Mouse (Mus musculus): ENCODE results near the gene Tef. TPM values are rescaled to one million over a fixed set of nuclear protein-coding genes. Genes with fewer than 3 reads are reported as not detected.

The Tef gene
- polyA plus RNA-seq, 1 experiment from 2014 or later, result 25.7 TPM

GRCm38 (mm10) chr15:81813986-81814705 lies 11.9 kb downstream of the Tef start:
- no peaks in the 10 kb centered on the region for H3K9me3 ChIP-seq (ENCODE audit: low read length)
- H3K27ac ChIP-seq (ENCODE audit: low read length), result no peak overlapping the region
- no peak overlapping the region for H3K4me2 ChIP-seq (replicated peaks; ENCODE audit: low read depth, low read length)
- ATAC-seq (ENCODE audit: low FRiP score, low TSS enrichment), result no peak
- 82% methylated on average over 5 of the region's 5 CpGs for WGBS
- H3K27me3 ChIP-seq (ENCODE audit: insufficient read depth, low read length), result no peaks in the 10 kb centered on the region
- H3K4me3 ChIP-seq (ENCODE audit: low read length), result no peak overlapping the region
- peaks cover 26% of the 10 kb centered on the region for H3K4me1 ChIP-seq (ENCODE audit: insufficient read depth, low read length)
- peaks cover 16% of the 10 kb centered on the region for H3K36me3 ChIP-seq (ENCODE audit: insufficient read depth, low read length)
- peak overlapping the region; percentile 32; the same call in 1 of the 2 replicates for H3K9ac ChIP-seq (replicated peaks; ENCODE audit: low read length)

GRCm38 (mm10) chr15:81814716-81815370 lies 12.6 kb downstream of the Tef start:
- Histone ChIP-seq H3K9me3 (ENCODE audit: low read length) (no peaks in the 10 kb centered on the region), H3K9ac (replicated peaks; ENCODE audit: low read length) (no peak overlapping the region), H3K36me3 (ENCODE audit: insufficient read depth, low read length) (peaks cover 19% of the 10 kb centered on the region), H3K27me3 (ENCODE audit: insufficient read depth, low read length) (no peaks in the 10 kb centered on the region), H3K4me2 (replicated peaks; ENCODE audit: low read depth, low read length) (no peak overlapping the region), H3K4me1 (ENCODE audit: insufficient read depth, low read length) (peaks cover 19% of the 10 kb centered on the region), H3K27ac (ENCODE audit: low read length) (no peak overlapping the region), H3K4me3 (ENCODE audit: low read length) (no peak overlapping the region)
- WGBS, result 88% methylated on average over 12 of the region's 12 CpGs
- ATAC-seq (ENCODE audit: low FRiP score, low TSS enrichment), result no peak

- ATAC-seq (ENCODE audit: low FRiP score, low TSS enrichment), result no peak
- 91% methylated on average over 3 of the region's 3 CpGs for WGBS
- no peaks in the 10 kb centered on the region for H3K9me3 ChIP-seq (ENCODE audit: low read length)
- H3K36me3 ChIP-seq (ENCODE audit: insufficient read depth, low read length), result peaks cover 28% of the 10 kb centered on the region
- no peak overlapping the region for H3K9ac ChIP-seq (replicated peaks; ENCODE audit: low read length)
- H3K4me2 ChIP-seq (replicated peaks; ENCODE audit: low read depth, low read length), result no peak overlapping the region
- H3K27me3 ChIP-seq (ENCODE audit: insufficient read depth, low read length), result no peaks in the 10 kb centered on the region
- H3K27ac ChIP-seq (ENCODE audit: low read length), result no peak overlapping the region
- H3K4me3 ChIP-seq (ENCODE audit: low read length), result no peak overlapping the region
- 0 out of 2 replicates have a peak, but pooled peaks cover under 1% of the 10 kb centered on the region for H3K4me1 ChIP-seq (ENCODE audit: insufficient read depth, low read length)
Measured at GRCm38 (mm10) chr15:81818404-81818803, 16.2 kb downstream of the Tef start.

GRCm38 (mm10) chr15:81822631-81823030 lies 20.4 kb downstream of the Tef start:
- Histone ChIP-seq H3K9me3 (ENCODE audit: low read length) (no peaks in the 10 kb centered on the region), H3K9ac (replicated peaks; ENCODE audit: low read length) (no peak overlapping the region), H3K27ac (ENCODE audit: low read length) (no peak overlapping the region), H3K36me3 (ENCODE audit: insufficient read depth, low read length) (peaks cover 27% of the 10 kb centered on the region), H3K27me3 (ENCODE audit: insufficient read depth, low read length) (no peaks in the 10 kb centered on the region), H3K4me1 (ENCODE audit: insufficient read depth, low read length) (no peaks in the 10 kb centered on the region), H3K4me2 (replicated peaks; ENCODE audit: low read depth, low read length) (no peak overlapping the region), H3K4me3 (ENCODE audit: low read length) (no peak overlapping the region)
- ATAC-seq (ENCODE audit: low FRiP score, low TSS enrichment), result no peak
- WGBS, result 84% methylated on average over 3 of the region's 3 CpGs

- no peak overlapping the region for H3K27ac ChIP-seq (ENCODE audit: low read length)
- no peaks in the 10 kb centered on the region for H3K9me3 ChIP-seq (ENCODE audit: low read length)
- peaks cover 23% of the 10 kb centered on the region for H3K36me3 ChIP-seq (ENCODE audit: insufficient read depth, low read length)
- no peak overlapping the region for H3K4me3 ChIP-seq (ENCODE audit: low read length)
- ATAC-seq (ENCODE audit: low FRiP score, low TSS enrichment), result no peak
- WGBS, result 77% methylated on average over 3 of the region's 3 CpGs
- no peak overlapping the region for H3K9ac ChIP-seq (replicated peaks; ENCODE audit: low read length)
- no peak overlapping the region for H3K4me2 ChIP-seq (replicated peaks; ENCODE audit: low read depth, low read length)
- no peaks in the 10 kb centered on the region for H3K4me1 ChIP-seq (ENCODE audit: insufficient read depth, low read length)
- H3K27me3 ChIP-seq (ENCODE audit: insufficient read depth, low read length), result no peaks in the 10 kb centered on the region
Measured at GRCm38 (mm10) chr15:81824832-81825231, 22.6 kb downstream of the Tef start.

- peaks cover 12% of the 10 kb centered on the region; the same call in 1 of the 2 replicates for H3K36me3 ChIP-seq (ENCODE audit: insufficient read depth, low read length)
- H3K4me3 ChIP-seq (ENCODE audit: low read length), result no peak overlapping the region
- no peak overlapping the region for H3K4me2 ChIP-seq (replicated peaks; ENCODE audit: low read depth, low read length)
- no peak for ATAC-seq (ENCODE audit: low FRiP score, low TSS enrichment)
- no peaks in the 10 kb centered on the region for H3K27me3 ChIP-seq (ENCODE audit: insufficient read depth, low read length)
- H3K9me3 ChIP-seq (ENCODE audit: low read length), result no peaks in the 10 kb centered on the region
- H3K4me1 ChIP-seq (ENCODE audit: insufficient read depth, low read length), result 0 out of 2 replicates have a peak, but pooled peaks cover 3% of the 10 kb centered on the region
- 82% methylated on average over 7 of the region's 7 CpGs for WGBS
- no peak overlapping the region for H3K27ac ChIP-seq (ENCODE audit: low read length)
- H3K9ac ChIP-seq (replicated peaks; ENCODE audit: low read length), result no peak overlapping the region
Measured at GRCm38 (mm10) chr15:81828426-81829207, 26.4 kb downstream of the Tef start.

- Histone ChIP-seq H3K36me3 (ENCODE audit: insufficient read depth, low read length) (peaks cover 8% of the 10 kb centered on the region; the same call in 1 of the 2 replicates), H3K4me3 (ENCODE audit: low read length) (no peak overlapping the region), H3K27ac (ENCODE audit: low read length) (no peak overlapping the region), H3K27me3 (ENCODE audit: insufficient read depth, low read length) (no peaks in the 10 kb centered on the region), H3K9ac (replicated peaks; ENCODE audit: low read length) (no peak overlapping the region), H3K4me2 (replicated peaks; ENCODE audit: low read depth, low read length) (no peak overlapping the region), H3K4me1 (ENCODE audit: insufficient read depth, low read length) (0 out of 2 replicates have a peak, but pooled peaks cover 3% of the 10 kb centered on the region), H3K9me3 (ENCODE audit: low read length) (no peaks in the 10 kb centered on the region)
- 67% methylated on average over 2 of the region's 2 CpGs for WGBS
- ATAC-seq (ENCODE audit: low FRiP score, low TSS enrichment), result no peak
Measured at GRCm38 (mm10) chr15:81829208-81829580, 27.0 kb downstream of the Tef start.

GRCm38 (mm10) chr15:81830530-81830929 lies 28.3 kb downstream of the Tef start:
- no peaks in the 10 kb centered on the region for H3K27me3 ChIP-seq (ENCODE audit: insufficient read depth, low read length)
- no peaks in the 10 kb centered on the region for H3K9me3 ChIP-seq (ENCODE audit: low read length)
- H3K27ac ChIP-seq (ENCODE audit: low read length), result no peak overlapping the region
- no peak overlapping the region for H3K9ac ChIP-seq (replicated peaks; ENCODE audit: low read length)
- WGBS, result 83% methylated on average over 4 of the region's 4 CpGs
- no peak for ATAC-seq (ENCODE audit: low FRiP score, low TSS enrichment)
- no peak overlapping the region for H3K4me2 ChIP-seq (replicated peaks; ENCODE audit: low read depth, low read length)
- H3K36me3 ChIP-seq (ENCODE audit: insufficient read depth, low read length), result peaks cover 7% of the 10 kb centered on the region; the same call in 1 of the 2 replicates
- 0 out of 2 replicates have a peak, but pooled peaks cover 3% of the 10 kb centered on the region for H3K4me1 ChIP-seq (ENCODE audit: insufficient read depth, low read length)
- no peak overlapping the region for H3K4me3 ChIP-seq (ENCODE audit: low read length)

- ATAC-seq (ENCODE audit: low FRiP score, low TSS enrichment), result peak; percentile 92
- WGBS, result 17% methylated on average over 24 of the region's 24 CpGs
- no peak overlapping the region; the same call in 1 of the 2 replicates for H3K27ac ChIP-seq (ENCODE audit: low read length)
- H3K4me2 ChIP-seq (replicated peaks; ENCODE audit: low read depth, low read length), result peak overlapping the region; percentile 20
- no peaks in the 10 kb centered on the region for H3K36me3 ChIP-seq (ENCODE audit: insufficient read depth, low read length)
- no peaks in the 10 kb centered on the region for H3K9me3 ChIP-seq (ENCODE audit: low read length)
- 0 out of 2 replicates have a peak overlapping the region, but pooled peaks have one; percentile 10 for H3K9ac ChIP-seq (replicated peaks; ENCODE audit: low read length)
- H3K4me3 ChIP-seq (ENCODE audit: low read length), result no peak overlapping the region
- H3K4me1 ChIP-seq (ENCODE audit: insufficient read depth, low read length), result peaks cover 9% of the 10 kb centered on the region
- H3K27me3 ChIP-seq (ENCODE audit: insufficient read depth, low read length), result no peaks in the 10 kb centered on the region
Measured at GRCm38 (mm10) chr15:81831136-81831825, 29.1 kb downstream of the Tef start.
